Mouse (Mus musculus) erythroid progenitor cell, adult 5-6 weeks (primary cell): Measurements from ENCODE around the gene Opcml. TPM values are rescaled to one million over a fixed set of nuclear protein-coding genes. Genes with fewer than 3 reads are reported as not detected.

ENCODE experiments used
- ATAC-seq: replicated peaks from 2 replicates; pipeline ENCODE4 v1.8.0; 2016; ENCODE audit warnings: moderate number of reproducible peaks, mild to moderate bottlenecking, moderate TSS enrichment, inconsistent platforms; ENCODE audit not compliant: poor library complexity, low FRiP score, severe bottlenecking
- total RNA-seq, 2 experiments: library from RNA; stranded (forward) in 1 of 2; stranded (reverse) in 1 of 2; fragments of 150-400 nt in 1 of 2; fragments of 186-747, 209-891 nt in 1 of 2; gene quantifications; 2 replicates each; pipeline versions ENCODE4 v1.2.3 to v1.2.4; 2015 to 2017; ENCODE audit warnings: low replicate concordance in 2 of 2

The Opcml gene
- total RNA-seq, 2 experiments from 2014 or later: not detected

GRCm38 (mm10) chr9:28287485-28287884, 496.9 kb downstream of the Opcml start:
- no peak for ATAC-seq

- ATAC-seq: no peak
These were observed 499.2 kb downstream of the Opcml start for GRCm38 (mm10) chr9:28289696-28290330.

GRCm38 (mm10) chr9:28303659-28304058, 513.1 kb downstream of the Opcml start:
- no peak for ATAC-seq

GRCm38 (mm10) chr9:28306364-28307121, 516.0 kb downstream of the Opcml start:
- no peak for ATAC-seq

DNA sequence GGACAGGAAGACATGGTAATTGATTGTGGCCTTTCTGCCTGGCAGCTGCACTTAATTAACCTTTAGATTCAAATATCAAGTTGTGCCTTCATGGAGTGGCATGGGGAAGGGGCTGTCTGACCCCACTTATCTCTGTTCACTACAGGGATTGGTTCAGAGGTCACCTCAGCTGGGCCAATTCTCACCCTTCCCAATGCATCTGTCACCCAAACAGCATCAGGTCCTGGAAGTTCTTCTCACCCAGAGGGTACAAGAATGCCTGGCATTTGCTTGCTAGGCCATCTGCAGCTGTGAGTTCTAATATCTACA, 516.5 kb downstream of the Opcml start:
- ATAC-seq: no peak

- ATAC-seq: no peak
These were observed 517.0 kb downstream of the Opcml start for GRCm38 (mm10) chr9:28307481-28308050.

DNA sequence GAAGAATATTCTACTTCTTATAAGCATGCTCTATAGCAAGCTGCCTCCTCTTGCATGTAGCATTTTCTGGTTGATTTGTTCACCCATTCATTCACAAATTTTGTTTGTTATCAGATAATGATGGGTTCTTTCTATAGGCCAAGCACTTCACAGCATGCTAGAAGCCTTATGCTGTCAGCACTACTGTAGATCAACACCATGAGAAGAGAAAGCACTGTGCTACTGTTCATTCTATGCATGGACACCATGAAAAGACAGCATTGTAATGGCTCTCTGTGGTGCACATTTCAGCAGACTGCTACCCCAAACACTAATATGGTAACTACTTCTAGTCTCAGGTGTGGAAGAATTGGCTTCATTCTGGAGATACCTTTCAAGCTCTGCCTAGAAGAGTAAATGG, 527.3 kb downstream of the Opcml start:
- ATAC-seq: no peak

DNA sequence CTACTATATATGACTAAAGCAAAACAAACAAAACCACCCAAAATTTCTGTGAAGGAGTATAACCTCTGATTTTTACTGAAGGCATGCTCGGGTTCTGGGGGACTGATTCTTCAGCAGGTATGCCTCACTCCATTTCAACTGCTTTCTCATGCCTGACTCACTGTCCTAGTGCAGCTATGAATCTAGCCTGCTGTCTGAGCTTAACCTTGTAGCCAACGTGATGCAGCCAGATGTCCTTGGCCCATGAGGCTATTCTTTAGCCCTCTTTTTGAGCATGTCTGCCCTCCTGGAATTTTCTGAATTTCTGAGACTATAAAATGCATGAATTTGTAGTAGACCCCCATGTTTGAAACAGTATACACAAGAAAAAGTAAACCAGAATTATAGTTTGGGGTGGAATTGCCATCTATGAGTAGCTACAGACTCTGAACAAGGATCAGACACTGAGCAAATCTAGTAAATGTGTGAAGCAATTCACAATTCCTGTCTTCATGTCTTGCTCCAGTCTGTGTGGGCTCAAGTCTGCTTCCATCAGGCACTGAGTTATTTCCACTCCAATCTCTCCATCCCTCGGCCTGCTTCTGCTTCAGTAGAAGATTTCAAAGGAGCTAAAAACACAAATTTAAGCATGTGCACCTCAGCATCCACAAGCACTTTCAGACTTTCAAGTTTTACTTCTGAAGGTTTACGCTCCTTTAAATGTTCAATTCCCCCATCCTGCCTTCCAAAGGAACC, 528.6 kb downstream of the Opcml start:
- no peak for ATAC-seq

DNA sequence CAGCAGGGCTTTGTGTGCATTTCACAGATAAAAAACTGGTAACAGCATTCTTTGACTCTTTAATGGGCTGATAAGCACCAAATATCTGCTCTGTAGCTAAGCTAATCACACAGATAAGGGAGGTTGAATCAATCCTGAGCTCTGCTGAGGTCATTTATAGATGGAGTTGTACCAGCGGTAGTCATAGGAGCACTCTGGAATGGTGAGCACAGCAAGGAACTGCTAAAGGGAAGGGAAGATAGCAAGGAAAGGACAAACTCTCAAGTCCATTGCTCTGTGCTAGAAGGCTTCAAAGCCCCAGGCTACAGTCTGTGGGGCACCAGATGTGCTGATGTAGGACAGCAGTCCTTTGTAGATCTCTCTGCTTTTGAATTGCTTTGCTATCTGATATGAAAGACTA, 529.2 kb downstream of the Opcml start:
- no peak for ATAC-seq

GRCm38 (mm10) chr9:28327985-28328384, 537.4 kb downstream of the Opcml start:
- no peak for ATAC-seq

DNA sequence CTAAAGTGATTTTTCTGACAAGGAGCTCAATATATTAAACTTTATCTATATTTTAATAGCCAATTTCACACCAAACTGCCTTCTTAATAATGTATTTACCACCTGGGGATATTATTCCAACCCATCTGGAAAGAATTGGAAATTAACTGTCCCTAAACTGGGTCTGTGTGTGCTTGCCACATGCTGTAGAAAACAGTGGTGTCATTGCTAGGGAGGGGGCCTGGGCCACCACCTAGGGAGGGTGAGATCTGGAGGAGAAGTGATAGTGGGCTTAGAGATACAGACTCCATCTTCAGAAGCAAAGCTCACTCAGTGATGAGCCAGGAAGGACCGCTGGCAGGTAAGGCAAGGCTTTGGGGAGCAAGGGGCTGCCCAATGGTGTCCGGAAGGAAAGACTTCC, 537.9 kb downstream of the Opcml start:
- ATAC-seq: no peak

GRCm38 (mm10) chr9:28329477-28329876, 538.9 kb downstream of the Opcml start:
- ATAC-seq: no peak

- ATAC-seq: no peak
These were observed 546.1 kb downstream of the Opcml start for GRCm38 (mm10) chr9:28336511-28337208.

GRCm38 (mm10) chr9:28337837-28338236, 547.3 kb downstream of the Opcml start:
- no peak for ATAC-seq

DNA sequence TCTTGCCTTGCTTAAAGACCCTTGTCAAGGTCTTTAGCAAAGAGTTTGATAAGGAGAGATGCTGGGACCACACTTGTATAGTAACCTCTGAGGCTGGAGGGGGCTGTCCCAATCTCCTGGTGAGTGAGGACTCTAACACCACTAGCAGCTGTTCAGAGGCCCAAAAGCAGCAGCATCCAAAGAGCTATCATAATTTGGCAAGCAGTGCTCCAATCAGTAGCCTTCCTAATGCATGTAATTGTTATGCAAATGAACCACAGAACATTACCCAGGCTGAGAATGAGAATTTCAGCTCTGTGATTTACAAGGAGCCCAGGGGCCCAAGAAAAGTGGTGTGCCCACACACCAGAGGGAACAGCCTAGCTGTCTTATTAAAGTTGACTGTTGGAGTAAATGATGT, 564.4 kb downstream of the Opcml start:
- no peak for ATAC-seq

- no peak for ATAC-seq
These were observed 567.4 kb downstream of the Opcml start for GRCm38 (mm10) chr9:28357946-28358345.

GRCm38 (mm10) chr9:28360691-28361090, 570.1 kb downstream of the Opcml start:
- no peak for ATAC-seq

DNA sequence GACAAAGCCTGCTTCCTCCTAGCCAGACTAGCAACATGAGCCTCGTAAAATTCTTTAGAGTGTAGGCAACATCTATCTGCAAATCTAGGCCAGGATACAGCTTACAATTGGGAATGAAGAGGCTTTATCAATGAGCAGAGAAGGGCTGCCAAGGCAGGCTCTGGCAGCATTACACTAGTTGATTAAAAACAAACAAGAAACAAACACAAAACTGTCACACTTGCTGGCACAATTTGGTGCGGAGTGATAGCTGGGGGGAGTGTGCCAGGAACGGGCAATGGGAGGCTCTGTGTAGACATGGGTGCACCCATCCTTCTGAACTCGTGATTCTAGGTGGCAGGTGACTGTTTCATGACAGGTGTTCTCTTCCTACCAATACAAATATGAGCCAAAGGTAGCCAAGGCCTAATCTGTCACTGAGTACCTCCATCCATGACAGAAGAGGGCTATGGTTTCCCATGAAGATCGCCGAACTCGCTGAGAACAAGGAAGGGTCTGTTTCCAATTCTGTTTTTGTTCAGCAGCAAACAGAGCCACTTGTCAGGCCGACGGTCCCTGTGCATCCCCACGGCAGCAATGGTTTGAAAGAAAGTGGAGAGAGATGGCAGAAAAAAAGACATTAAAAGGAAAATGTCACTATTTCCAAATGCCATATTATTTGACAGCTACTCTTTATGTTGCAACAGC, 574.0 kb downstream of the Opcml start:
- ATAC-seq: no peak

DNA sequence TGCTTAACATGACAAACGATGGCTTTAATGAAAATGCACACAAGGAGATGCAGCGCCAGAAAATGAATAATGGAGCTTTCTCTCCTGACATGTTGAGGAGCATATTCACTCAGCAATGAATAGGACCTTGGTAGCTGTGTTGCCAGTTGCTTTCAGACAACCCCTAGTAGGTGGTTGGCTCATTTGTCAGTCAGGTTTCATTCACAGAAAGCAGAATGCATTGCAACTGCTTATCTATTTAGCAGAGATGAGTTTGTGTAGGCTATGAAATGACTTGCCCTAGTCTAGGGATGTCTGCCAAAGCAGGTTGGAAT, 574.5 kb downstream of the Opcml start:
- no peak for ATAC-seq
